Mouse (Mus musculus) erythroblast, embryonic 14.5 days (primary cell): ENCODE data around the gene Kif23.

Source experiments
- GATA1 ChIP-seq: IDR thresholded peaks from 2 replicates; pipeline ENCODE4 v1.6.1; 2012; ENCODE audit warnings: low read length, inconsistent platforms, mixed read lengths
- TAL1 ChIP-seq: IDR thresholded peaks from 3 replicates; pipeline ENCODE4 v1.6.1; 2012; ENCODE audit warnings: low read length, inconsistent platforms, mixed read lengths

GRCm38 (mm10) chr9:61871839-61872238 is 74.7 kb downstream of the Kif23 start:
- no peak for TF ChIP-seq TAL1
- TF ChIP-seq GATA1: no peak
